Mouse (Mus musculus) testis, adult 2 months (tissue): ENCODE data around the gene Gatc. TPM values are rescaled to one million over a fixed set of nuclear protein-coding genes. Genes with fewer than 3 reads are reported as not detected.

ENCODE experiments used
- H3K27ac ChIP-seq: fragments of 200-500 bp; 2 replicates; pipeline ENCODE4 v1.5.1; 2012; ENCODE audit warnings: low read depth, low read length; ENCODE audit not compliant: control insufficient read depth, insufficient read depth
- H3K27me3 ChIP-seq: fragments of 200-500 bp; 2 replicates; pipeline ENCODE4 v1.6.1; 2012; ENCODE audit warnings: mild to moderate bottlenecking, low read length, moderate library complexity; ENCODE audit not compliant: control insufficient read depth, insufficient read depth
- H3K36me3 ChIP-seq: fragments of 200-500 bp; 2 replicates; pipeline ENCODE4 v1.6.1; 2012; ENCODE audit warnings: mild to moderate bottlenecking, low read length; ENCODE audit not compliant: control insufficient read depth, insufficient read depth
- H3K4me1 ChIP-seq: fragments of 200-500 bp; 2 replicates; pipeline ENCODE4 v1.6.1; 2012; ENCODE audit warnings: low read length; ENCODE audit not compliant: control insufficient read depth, insufficient read depth
- H3K4me3 ChIP-seq: fragments of 200-500 bp; 2 replicates; pipeline ENCODE4 v1.5.1; 2012; ENCODE audit warnings: low read depth, mild to moderate bottlenecking, low read length, moderate library complexity, mixed read lengths; ENCODE audit not compliant: control insufficient read depth
- CTCF ChIP-seq: fragments of 200-500 bp; IDR thresholded peaks from 2 replicates; pipeline ENCODE4 v1.5.1; 2012; ENCODE audit warnings: low read depth, mild to moderate bottlenecking, inconsistent platforms, low read length, moderate library complexity; ENCODE audit not compliant: control insufficient read depth, insufficient read depth, insufficient replicate concordance
- POLR2A ChIP-seq: fragments of 200-500 bp; IDR thresholded peaks from 2 replicates; pipeline ENCODE4 v1.6.1; 2012; ENCODE audit warnings: low read depth, mild to moderate bottlenecking, inconsistent platforms, low read length, moderate library complexity; ENCODE audit not compliant: control insufficient read depth
- polyA plus RNA-seq: library from polyadenylated mRNA; depleted of rRNA; stranded (reverse); fragments of >200 nt; gene quantifications from 2 replicates; pipeline ENCODE4 v1.2.3, GENCODE M21; 2012

Gatc gene
- polyA plus RNA-seq, 1 experiment, result 16.0 TPM

DNA sequence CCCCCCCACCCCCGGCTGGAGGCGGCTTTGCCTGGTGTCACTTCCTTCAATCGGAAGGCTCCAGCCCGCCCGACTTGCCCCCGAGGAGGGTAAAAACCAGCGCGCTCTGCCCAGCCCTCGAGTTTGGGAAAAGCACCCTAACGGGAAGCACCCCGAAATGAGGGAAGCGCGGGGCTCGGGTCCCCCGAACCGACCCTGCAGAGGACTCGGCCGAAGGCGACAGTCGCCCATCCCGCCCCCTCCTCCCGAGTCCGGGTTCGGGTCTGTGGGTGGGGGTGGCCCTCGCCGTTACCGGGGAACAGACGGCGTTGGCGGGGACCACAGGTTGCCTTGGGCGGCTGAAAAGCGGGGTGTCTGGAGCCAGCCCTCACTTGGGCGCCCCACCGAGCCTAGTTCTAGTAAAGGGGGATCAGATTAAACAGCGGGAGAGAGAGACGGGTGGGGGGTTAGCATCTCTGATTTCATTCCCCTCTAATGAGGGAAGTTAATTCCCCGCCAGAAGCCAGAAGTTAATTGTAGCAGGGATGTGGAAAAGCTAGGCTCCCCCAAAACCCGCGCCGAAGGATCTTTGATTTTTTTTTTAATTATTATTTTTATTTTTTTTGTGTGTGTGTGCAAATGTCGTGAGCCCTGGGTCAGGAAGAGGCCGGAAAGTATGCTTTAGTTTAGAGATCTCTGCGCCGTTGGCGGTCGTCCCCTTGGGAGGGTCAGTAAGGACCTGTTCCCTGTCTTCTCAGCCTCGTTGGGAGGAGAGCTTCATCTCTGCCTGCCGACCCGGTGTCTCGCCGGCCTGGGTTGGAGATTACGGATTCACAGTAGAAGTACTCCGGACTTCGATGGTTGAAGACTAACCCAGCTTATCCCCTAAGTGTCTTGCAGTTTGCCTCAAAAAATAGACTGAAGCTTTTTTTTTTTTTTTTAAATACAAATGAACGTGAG is 13.1 kb downstream of the Gatc start:
- H3K4me3 ChIP-seq, result peak overlapping the region; percentile 94
- peak overlapping the region; percentile 90 for H3K27ac ChIP-seq
- H3K36me3 ChIP-seq, result no peaks in the 10 kb centered on the region; the same call in 1 of the 2 replicates
- H3K27me3 ChIP-seq, result no peaks in the 10 kb centered on the region
- TF ChIP-seq CTCF (no peak), POLR2A (no peak)
- H3K4me1 ChIP-seq, result peaks cover 9% of the 10 kb centered on the region

- peak within 1 kb of the TSS; percentile 94 for H3K27ac ChIP-seq
- no peaks in the 10 kb centered on the region; the same call in 1 of the 2 replicates for H3K36me3 ChIP-seq
- H3K4me3 ChIP-seq, result peak within 1 kb of the TSS; percentile 94
- peaks cover 9% of the 10 kb centered on the region for H3K4me1 ChIP-seq
- H3K27me3 ChIP-seq, result no peaks in the 10 kb centered on the region
- TF ChIP-seq POLR2A, result peak; percentile 62
- no peak for TF ChIP-seq CTCF
Measured at GRCm38 (mm10) chr5:115326875-115327609, 13.9 kb downstream of the Gatc start, which contains the start of gene Srsf9. TSS of gene Srsf9 (plus strand) at chr5:115327177.

- peaks cover 9% of the 10 kb centered on the region for H3K4me1 ChIP-seq
- H3K36me3 ChIP-seq, result no peaks in the 10 kb centered on the region; the same call in 1 of the 2 replicates
- no peaks in the 10 kb centered on the region for H3K27me3 ChIP-seq
- H3K4me3 ChIP-seq, result peak overlapping the region; percentile 94
- TF ChIP-seq CTCF (no peak), POLR2A (no peak)
- peak overlapping the region; percentile 94 for H3K27ac ChIP-seq
Measured at GRCm38 (mm10) chr5:115326256-115326831, 14.6 kb downstream of the Gatc start.

DNA sequence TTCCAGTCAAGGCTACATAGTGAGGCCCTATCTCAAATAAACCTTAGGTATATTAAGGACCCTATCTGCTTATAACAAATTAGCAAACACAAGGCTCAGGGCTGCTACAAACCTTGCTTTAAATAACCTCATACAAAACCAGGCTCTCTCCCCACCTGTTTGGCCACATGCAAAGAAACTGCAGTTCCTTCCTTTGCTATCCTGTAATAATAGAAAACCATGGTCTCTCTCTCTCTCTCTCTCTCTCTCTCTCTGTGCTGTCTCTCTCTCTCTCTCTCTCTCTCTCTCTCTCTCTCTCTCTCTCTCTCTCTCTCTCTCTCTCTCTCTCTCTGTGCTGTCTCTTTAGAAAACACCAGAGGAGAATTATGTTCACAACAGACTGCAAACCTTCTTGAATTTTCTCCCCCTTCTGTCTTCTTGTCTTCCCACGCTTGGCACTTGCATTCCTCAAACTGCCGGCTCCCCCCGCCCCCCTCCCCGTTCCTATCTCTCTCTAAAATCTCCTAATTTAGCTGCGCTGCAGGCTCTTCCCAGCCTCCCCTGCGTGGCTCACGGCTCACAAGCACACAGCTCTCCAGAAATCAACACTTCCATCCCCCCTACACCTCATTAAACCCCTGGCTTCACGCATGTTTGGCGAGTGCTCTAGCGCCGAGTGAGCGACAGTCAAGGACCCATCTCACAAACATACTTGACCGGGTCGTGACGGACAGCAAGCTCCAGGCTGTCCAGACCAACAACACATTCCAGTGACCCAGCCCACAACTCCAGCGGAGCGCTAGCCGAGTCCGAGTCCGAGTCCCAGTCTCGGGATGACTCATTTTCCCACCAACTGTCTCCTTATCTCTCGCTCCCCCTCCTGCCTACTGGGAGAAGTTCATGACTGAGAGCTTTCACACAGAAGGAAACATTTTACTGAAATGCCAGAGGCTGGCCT is 21.7 kb downstream of the Gatc start:
- no peaks in the 10 kb centered on the region for H3K36me3 ChIP-seq
- TF ChIP-seq POLR2A (peak; percentile 46), CTCF (no peak; the same call in 1 of the 2 replicates)

GRCm38 (mm10) chr5:115317645-115318328 is 23.2 kb downstream of the Gatc start:
- Histone ChIP-seq H3K36me3 (no peaks in the 10 kb centered on the region; the same call in 1 of the 2 replicates), H3K27me3 (no peaks in the 10 kb centered on the region), H3K4me3 (no peak overlapping the region), H3K27ac (no peak overlapping the region), H3K4me1 (peaks cover 5% of the 10 kb centered on the region)
- no peak for TF ChIP-seq CTCF
- TF ChIP-seq POLR2A, result no peak

More for the DNA sequence above, 21.7 kb downstream of the Gatc start:
- Histone ChIP-seq H3K27me3 (no peaks in the 10 kb centered on the region), H3K4me1 (peaks cover 5% of the 10 kb centered on the region), H3K27ac (peak overlapping the region; percentile 80), H3K4me3 (peak overlapping the region; percentile 81)
